Mouse (Mus musculus): ENCODE measurements around the gene Tmc2. TPM values are rescaled to one million over a fixed set of nuclear protein-coding genes. Genes with fewer than 3 reads are reported as not detected.

The Tmc2 gene
- polyA plus RNA-seq (2021; fragmentation: Nextera tagmentation), result not detected in 2 replicates
- long read RNA-seq, experiment 1, result 0 reads
- long read RNA-seq, experiment 2, result 0 reads

GRCm38 (mm10) chr2:130194894-130195293 is at the start of gene Tmc2:
Gene Tmc2, plus strand, starts transcription at chr2:130195194.

GRCm38 (mm10) chr2:130178706-130179506 is 16.1 kb upstream of the Tmc2 start, which contains the start of gene Snrpb:
Gene Snrpb, minus strand, starts transcription at chr2:130179403.

GRCm38 (mm10) chr2:130274149-130274861 is 79.3 kb downstream of the Tmc2 start, which contains the start of gene Nop56:
Gene Nop56, plus strand, starts transcription at chr2:130274430.

GRCm38 (mm10) chr2:130283854-130284654 is 89.1 kb downstream of the Tmc2 start, which contains the start of gene Idh3b:
Gene Idh3b, minus strand, starts transcription at chr2:130284547.

GRCm38 (mm10) chr2:130294936-130295277 is 99.9 kb downstream of the Tmc2 start, which contains the start of gene Ebf4:
Gene Ebf4, plus strand, starts transcription at chr2:130295169.

Other genes starting within 250 kb of the Tmc2 start
- 0.49 and 0.54 TPM in 2 replicates for gene Tgm3, start 182.8 kb upstream of the Tmc2 start, polyA plus RNA-seq (2021; fragmentation: Nextera tagmentation)
- gene Tgm6, start 82.8 kb upstream of the Tmc2 start, polyA plus RNA-seq (2021; fragmentation: Nextera tagmentation), result 0.03 TPM in 1 of 2 replicates, not detected in the other
- 201 and 239 TPM in 2 replicates for gene Snrpb, start 15.8 kb upstream of the Tmc2 start, polyA plus RNA-seq (2021; fragmentation: Nextera tagmentation)
- gene Nop56, start 79.2 kb downstream of the Tmc2 start, polyA plus RNA-seq (2021; fragmentation: Nextera tagmentation), result 52.1 and 80.5 TPM in 2 replicates
- 379 and 452 TPM in 2 replicates for gene Idh3b, start 89.4 kb downstream of the Tmc2 start, polyA plus RNA-seq (2021; fragmentation: Nextera tagmentation)
- gene Ebf4, start 100.0 kb downstream of the Tmc2 start, polyA plus RNA-seq (2021; fragmentation: Nextera tagmentation), result 0.51 and 0.83 TPM in 2 replicates
- gene Cpxm1, start 202.4 kb downstream of the Tmc2 start, polyA plus RNA-seq (2021; fragmentation: Nextera tagmentation), result 3.1 and 4.3 TPM in 2 replicates
- gene Gm28372, start 210.0 kb downstream of the Tmc2 start, polyA plus RNA-seq (2021; fragmentation: Nextera tagmentation), result not detected in 2 replicates
- gene 1700020A23Rik, start 210.1 kb downstream of the Tmc2 start, polyA plus RNA-seq (2021; fragmentation: Nextera tagmentation), result not detected in 2 replicates
- not detected in 2 replicates for gene Tmem239, start 211.3 kb downstream of the Tmc2 start, polyA plus RNA-seq (2021; fragmentation: Nextera tagmentation)
- 33.3 and 46.6 TPM in 2 replicates for gene Vps16, start 229.1 kb downstream of the Tmc2 start, polyA plus RNA-seq (2021; fragmentation: Nextera tagmentation)
- gene Pced1a, start 229.5 kb downstream of the Tmc2 start, polyA plus RNA-seq (2021; fragmentation: Nextera tagmentation), result 7.8 and 9.5 TPM in 2 replicates

All from left cerebral cortex, adult 6 months (tissue).